Mouse (Mus musculus) heart, postnatal 0 days (tissue): Measurements from ENCODE around the gene Olfr15. TPM values are rescaled to one million over a fixed set of nuclear protein-coding genes. Genes with fewer than 3 reads are reported as not detected.
A peak's percentile ranks its signal among the peaks of the same experiment; 100 is the strongest.
"Not testable (repeated sequence)": the region's sequence is repeated elsewhere in the genome, so short reads cannot be mapped to it uniquely, and the experiment has no call there.

Source experiments
- ATAC-seq: fragments of 200-750 bp; cut with Nextera tagmentation; 2 replicates; pipeline ENCODE4 v1.8.0; 2017; ENCODE audit warnings: low read depth, moderate number of reproducible peaks, moderate library complexity; ENCODE audit not compliant: insufficient read depth
- DNase-seq: peaks from one replicate; pipeline ENCODE4 v3.0.0-alpha.2; 2016; ENCODE audit warnings: low spot score
- H3K27ac ChIP-seq: fragments of 300-500 bp; sonication (generic); 2 replicates; pipeline ENCODE4 v1.5.1; 2014; ENCODE audit warnings: low read depth, mild to moderate bottlenecking
- H3K27me3 ChIP-seq: fragments of 300-500 bp; sonication (generic); 2 replicates; pipeline ENCODE4 v1.6.1; 2014; ENCODE audit warnings: low read length, mixed read lengths; ENCODE audit not compliant: control insufficient read depth, insufficient read depth
- H3K36me3 ChIP-seq: fragments of 300-500 bp; sonication (generic); replicated peaks from 2 replicates; pipeline ENCODE4 v1.6.1; 2014; ENCODE audit warnings: low read length, mixed read lengths; ENCODE audit not compliant: control insufficient read depth, insufficient read depth
- H3K4me1 ChIP-seq: fragments of 300-500 bp; sonication (generic); 2 replicates; pipeline ENCODE4 v1.6.1; 2014; ENCODE audit warnings: antibody characterized with exemption; ENCODE audit not compliant: control insufficient read depth, insufficient read depth
- H3K4me2 ChIP-seq: fragments of 300-500 bp; sonication (generic); 2 replicates; pipeline ENCODE4 v1.6.1; 2014; ENCODE audit warnings: low read depth, mild to moderate bottlenecking, low read length, moderate library complexity
- H3K4me3 ChIP-seq: fragments of 300-500 bp; sonication (generic); 2 replicates; pipeline ENCODE4 v1.5.1; 2014; ENCODE audit warnings: low read depth, low read length
- H3K9ac ChIP-seq: fragments of 300-500 bp; sonication (generic); replicated peaks from 2 replicates; pipeline ENCODE4 v1.6.1; 2014; ENCODE audit warnings: low read depth, low read length, mixed read lengths
- H3K9me3 ChIP-seq: fragments of 300-500 bp; sonication (generic); replicated peaks from 2 replicates; pipeline ENCODE4 v1.6.1; 2016; ENCODE audit warnings: low read length; ENCODE audit not compliant: control insufficient read depth
- CTCF ChIP-seq: IDR thresholded peaks from 2 replicates; pipeline ENCODE4 v1.5.1; 2016; ENCODE audit warnings: antibody characterized with exemption, control low read depth, low read depth
- EP300 ChIP-seq: IDR thresholded peaks from 2 replicates; pipeline ENCODE4 v1.6.1; 2016; ENCODE audit warnings: antibody characterized with exemption, low read depth
- WGBS: fragments of 180-500 bp; shearing (Covaris S2); extraction: QIAGEN DNeasy Blood & Tissue Kit; methylation state at CpG from one replicate; pipeline ENCODE4 v1.1.7; 2014; 5-methylcytosine and 5-hydroxymethylcytosine counted together
- polyA plus RNA-seq: library from polyadenylated mRNA; unstranded; fragments of >200 nt; fragmentation: Nextera tagmentation; extraction: Ambion mirVana; gene quantifications from 2 replicates; pipeline ENCODE4 v1.2.1, GENCODE M21; 2015
- total RNA-seq: library from RNA; depleted of rRNA; stranded (reverse); fragments of >200 nt; gene quantifications from 2 replicates; pipeline ENCODE4 v1.2.3, GENCODE M21; 2014; ENCODE audit warnings: low replicate concordance; rRNA removed

The Olfr15 gene
- total RNA-seq (not detected in 2 replicates), polyA plus RNA-seq (not detected in 2 replicates)

GRCm38 (mm10) chr16:3830588-3831109 is at the start of gene Olfr15:
TSS of gene Olfr15 (plus strand) at chr16:3830878.
- Histone ChIP-seq H3K9me3 (no peaks in the 10 kb centered on the region; the same call in 1 of the 2 replicates), H3K36me3 (no peaks in the 10 kb centered on the region), H3K27me3 (no peaks in the 10 kb centered on the region), H3K27ac (no peak within 1 kb of the TSS), H3K9ac (no peak within 1 kb of the TSS), H3K4me3 (no peak within 1 kb of the TSS), H3K4me2 (no peak within 1 kb of the TSS), H3K4me1 (no peaks in the 10 kb centered on the region)
- TF ChIP-seq CTCF: no peak
- TF ChIP-seq EP300: no peak
- DNase-seq (no peak), ATAC-seq (no peak)

GRCm38 (mm10) chr16:3781237-3781636 is 49.4 kb upstream of the Olfr15 start:
- H3K9me3 ChIP-seq: no peaks in the 10 kb centered on the region
- no peak overlapping the region for H3K4me2 ChIP-seq
- no peak overlapping the region for H3K27ac ChIP-seq
- ATAC-seq (no peak), DNase-seq (no peak)
- no peaks in the 10 kb centered on the region for H3K36me3 ChIP-seq
- H3K4me3 ChIP-seq: no peak overlapping the region
- no peaks in the 10 kb centered on the region for H3K4me1 ChIP-seq
- H3K27me3 ChIP-seq: no peaks in the 10 kb centered on the region
- no peak for TF ChIP-seq CTCF
- TF ChIP-seq EP300: no peak
- H3K9ac ChIP-seq: no peak overlapping the region

- no peak for ATAC-seq
- H3K4me1 ChIP-seq: no peaks in the 10 kb centered on the region
- H3K4me2 ChIP-seq: no peak overlapping the region
- no peaks in the 10 kb centered on the region for H3K27me3 ChIP-seq
- H3K9me3 ChIP-seq: no peaks in the 10 kb centered on the region
- no peak overlapping the region for H3K9ac ChIP-seq
- H3K4me3 ChIP-seq: no peak overlapping the region
- no peaks in the 10 kb centered on the region for H3K36me3 ChIP-seq
- no peak for TF ChIP-seq CTCF
- no peak for TF ChIP-seq EP300
- no peak overlapping the region for H3K27ac ChIP-seq
- no peak for DNase-seq
Observed at GRCm38 (mm10) chr16:3788394-3788793, 42.3 kb upstream of the Olfr15 start.

GRCm38 (mm10) chr16:3808176-3808575 is 22.5 kb upstream of the Olfr15 start:
- Histone ChIP-seq H3K9ac (no peak overlapping the region), H3K36me3 (no peaks in the 10 kb centered on the region), H3K4me2 (no peak overlapping the region), H3K9me3 (no peaks in the 10 kb centered on the region), H3K4me1 (no peaks in the 10 kb centered on the region), H3K27me3 (no peaks in the 10 kb centered on the region), H3K4me3 (no peak overlapping the region), H3K27ac (no peak overlapping the region)
- TF ChIP-seq CTCF (no peak), EP300 (no peak)
- WGBS: 69% methylated on average over 3 of the region's 3 CpGs
- no peak for ATAC-seq
- DNase-seq: no peak

- H3K4me3 ChIP-seq, H3K9ac ChIP-seq, H3K4me2 ChIP-seq, H3K27me3 ChIP-seq, H3K9me3 ChIP-seq, H3K36me3 ChIP-seq, ATAC-seq, H3K4me1 ChIP-seq, H3K27ac ChIP-seq, DNase-seq: not testable (repeated sequence)
- 75% methylated on average over 6 of the region's 6 CpGs for WGBS
Observed at GRCm38 (mm10) chr16:3814667-3815066, 16.0 kb upstream of the Olfr15 start.

- Histone ChIP-seq H3K9me3 (0 out of 2 replicates have a peak, but pooled peaks cover 3% of the 10 kb centered on the region), H3K27me3 (no peaks in the 10 kb centered on the region), H3K9ac (no peak overlapping the region), H3K27ac (no peak overlapping the region), H3K4me3 (no peak overlapping the region), H3K4me1 (peaks cover 3% of the 10 kb centered on the region; the same call in 1 of the 2 replicates), H3K36me3 (no peaks in the 10 kb centered on the region), H3K4me2 (no peak overlapping the region)
- WGBS: 33% methylated on average over 2 of the region's 2 CpGs
- TF ChIP-seq CTCF (no peak), EP300 (no peak)
- DNase-seq (peak; percentile 25), ATAC-seq (peak; percentile 62)
Observed at GRCm38 (mm10) chr16:3820202-3820601, 10.5 kb upstream of the Olfr15 start.
